Mouse (Mus musculus) lung, postnatal 25 days (tissue): Measurements from ENCODE around the gene Cbx8.

Source experiments
- DNase-seq: peaks from one replicate; pipeline ENCODE4 v3.0.0; 2022; ENCODE audit warnings: low spot score

Gene Cbx8

GRCm38 (mm10) chr11:119040600-119041324, at the start of gene Cbx8:
TSS of gene Cbx8 (minus strand) at chr11:119040969.
- DNase-seq, result peak; percentile 99

DNA sequence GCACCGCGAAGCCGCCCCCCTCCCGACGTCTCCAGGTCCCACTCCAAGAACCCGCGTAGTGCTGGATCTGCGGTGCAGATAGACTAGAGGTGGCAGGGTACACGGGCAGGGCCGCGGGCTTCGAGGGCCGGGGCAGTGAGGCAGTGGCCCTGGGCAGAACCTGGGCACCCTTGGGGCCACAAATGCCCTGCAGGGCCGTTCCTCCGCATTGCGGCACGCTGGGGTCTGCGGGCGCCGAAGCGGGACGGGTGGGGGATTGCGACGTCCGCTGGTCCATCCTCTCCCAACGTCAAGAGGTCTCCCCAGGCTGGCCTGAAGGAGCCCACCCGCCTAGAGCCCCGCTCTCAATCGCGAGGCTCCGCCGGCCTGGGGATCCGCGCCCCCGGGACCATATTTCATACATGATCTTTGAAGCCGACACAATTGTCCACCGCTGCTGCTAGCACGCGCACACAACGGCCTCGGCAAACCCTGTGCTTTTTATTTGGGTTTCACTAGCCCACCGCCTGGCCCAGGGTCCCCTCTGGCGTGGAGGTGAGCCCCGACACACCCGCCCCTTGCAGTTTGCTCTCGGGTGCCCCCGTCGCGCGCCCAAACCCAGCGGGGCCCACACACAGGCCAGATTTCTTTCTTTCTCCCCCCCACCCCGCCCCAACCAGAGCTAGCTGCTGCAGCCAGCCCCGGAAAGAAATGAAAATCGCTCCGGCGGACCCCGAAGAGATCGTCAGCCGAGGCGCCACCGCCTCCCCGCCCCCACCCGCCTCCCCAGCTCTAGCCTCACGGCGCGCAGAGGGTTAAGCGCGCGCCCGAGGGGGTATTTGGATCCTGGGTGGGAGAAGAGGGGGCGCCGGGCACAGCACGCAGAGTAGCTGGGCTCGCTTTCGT, 49.5 kb upstream of the Cbx8 start:
- DNase-seq, result no peak

DNA sequence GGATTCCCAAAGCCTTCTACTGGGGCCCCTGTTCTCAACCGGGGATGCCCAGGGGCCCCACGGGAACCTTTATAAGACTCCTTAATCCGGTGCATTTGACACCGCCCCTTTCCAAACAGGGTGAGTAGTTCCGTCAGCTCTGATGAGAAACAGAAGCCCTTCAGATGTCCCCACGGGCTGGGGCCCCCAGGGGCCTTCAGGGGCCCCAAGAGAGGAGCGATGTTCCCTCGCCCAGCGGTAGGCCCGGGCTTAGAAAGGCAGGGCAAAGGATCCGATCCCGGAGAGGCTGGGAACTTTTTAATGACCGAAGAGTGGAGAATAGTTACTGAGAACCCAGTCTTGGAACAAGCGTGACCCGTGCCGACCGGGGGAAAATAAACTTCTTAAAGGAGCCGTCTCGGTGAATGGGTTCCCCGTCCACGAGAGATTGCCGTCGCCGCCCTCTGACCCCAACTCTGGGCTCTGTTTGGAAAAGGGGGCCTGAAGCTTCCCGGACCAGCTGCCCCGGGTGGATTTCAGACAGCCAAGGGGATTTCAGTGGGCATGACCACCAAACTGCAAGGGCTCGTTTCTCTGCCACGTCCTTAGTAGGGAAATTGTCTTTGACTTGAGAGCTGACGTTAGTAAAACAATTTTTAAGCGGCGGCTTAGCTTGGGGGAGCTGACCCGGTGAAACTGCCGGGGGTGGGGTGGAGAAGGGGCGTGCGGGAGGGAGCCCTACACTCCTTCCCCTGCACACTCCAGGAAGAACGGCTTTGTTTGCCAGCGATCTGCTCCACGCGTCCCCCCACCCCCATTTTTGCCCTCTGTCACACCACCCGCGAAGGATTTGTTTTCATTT, 48.7 kb upstream of the Cbx8 start:
- DNase-seq, result no peak

- peak; percentile 24 for DNase-seq
Observed at GRCm38 (mm10) chr11:119088391-119089234, 47.8 kb upstream of the Cbx8 start.

DNA sequence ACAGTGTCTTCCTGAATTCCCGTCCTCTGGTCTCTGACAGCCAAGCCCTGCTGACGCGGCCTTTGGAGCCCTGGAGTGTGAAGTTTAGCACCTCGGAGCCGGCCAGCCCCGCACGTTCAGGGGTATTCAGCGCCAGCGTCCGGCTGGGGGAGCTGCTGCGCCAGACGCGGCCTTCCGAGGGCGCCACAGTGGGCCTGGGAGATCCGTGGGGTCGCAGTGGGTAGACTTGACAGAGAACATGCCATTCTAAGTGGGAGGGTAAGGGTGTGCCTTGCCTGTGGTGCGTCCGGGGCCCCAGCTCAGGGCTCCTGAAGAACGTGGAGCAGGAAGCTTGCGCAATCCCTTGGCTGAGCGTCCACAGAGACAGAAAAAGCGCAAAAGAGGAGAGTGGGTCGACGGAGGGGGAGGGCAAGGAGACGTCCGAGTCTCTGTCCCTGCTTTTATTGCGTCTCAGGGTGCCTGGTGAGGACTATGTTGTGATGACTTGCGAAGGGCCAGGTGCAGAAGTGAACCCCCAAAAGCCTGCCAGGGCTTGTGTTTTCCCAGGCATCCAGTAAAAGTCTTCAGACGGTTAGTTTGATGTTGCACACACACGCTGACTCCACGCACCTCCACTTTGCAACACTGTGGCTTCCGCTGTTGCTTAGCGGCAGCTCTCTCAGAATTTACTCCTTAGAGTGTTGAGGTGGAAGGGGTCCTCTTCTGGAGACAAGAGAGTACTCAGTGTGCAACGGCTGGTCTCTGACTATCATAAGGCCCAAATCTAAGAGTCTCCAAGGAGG, 46.7 kb upstream of the Cbx8 start:
- peak; percentile 75 for DNase-seq

DNA sequence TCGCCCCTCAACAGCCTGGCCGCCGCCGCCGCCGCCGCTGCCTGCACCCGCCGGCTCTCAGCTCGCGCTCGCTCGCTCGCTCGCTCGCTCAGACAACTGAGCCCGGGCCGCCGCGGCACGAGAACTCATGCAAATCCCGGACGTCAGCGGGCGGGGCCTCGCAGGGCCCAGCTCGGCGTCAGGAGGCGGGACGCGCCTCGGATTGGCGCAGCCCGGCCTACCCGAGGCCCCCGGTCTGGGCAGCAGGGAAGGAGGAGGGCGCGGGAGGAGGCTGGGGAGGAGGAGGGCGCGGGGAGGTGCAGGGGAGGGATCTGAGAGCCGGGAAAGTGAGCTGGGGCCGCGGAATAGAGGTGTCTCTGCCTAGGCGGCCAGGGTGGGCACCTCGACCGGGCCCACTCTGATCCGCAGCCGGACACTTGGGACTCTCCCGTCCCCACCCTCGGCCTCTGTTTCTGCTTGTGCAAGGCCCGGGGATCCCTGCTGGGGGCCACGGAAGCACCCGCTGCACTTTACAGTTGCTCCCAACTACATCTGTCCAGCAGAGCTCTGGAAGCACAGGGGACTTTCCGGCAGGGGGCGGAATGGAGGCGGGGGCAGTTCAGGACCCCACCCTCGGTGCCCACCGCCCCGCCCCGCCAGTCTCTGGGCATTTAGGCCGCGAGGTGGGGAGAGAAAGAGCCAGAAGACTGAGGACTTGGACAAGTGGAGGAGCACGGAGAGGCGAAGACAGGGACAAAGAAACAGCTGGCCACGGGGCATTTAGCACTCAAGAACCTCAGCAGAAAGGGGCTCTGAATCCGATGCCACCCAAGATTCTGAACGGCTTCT, 45.6 kb upstream of the Cbx8 start, which contains the start of gene Cbx4:
Gene Cbx4, minus strand, starts transcription at position 78 of the 828 bp plus-strand sequence.
- peak; percentile 94 for DNase-seq

DNA sequence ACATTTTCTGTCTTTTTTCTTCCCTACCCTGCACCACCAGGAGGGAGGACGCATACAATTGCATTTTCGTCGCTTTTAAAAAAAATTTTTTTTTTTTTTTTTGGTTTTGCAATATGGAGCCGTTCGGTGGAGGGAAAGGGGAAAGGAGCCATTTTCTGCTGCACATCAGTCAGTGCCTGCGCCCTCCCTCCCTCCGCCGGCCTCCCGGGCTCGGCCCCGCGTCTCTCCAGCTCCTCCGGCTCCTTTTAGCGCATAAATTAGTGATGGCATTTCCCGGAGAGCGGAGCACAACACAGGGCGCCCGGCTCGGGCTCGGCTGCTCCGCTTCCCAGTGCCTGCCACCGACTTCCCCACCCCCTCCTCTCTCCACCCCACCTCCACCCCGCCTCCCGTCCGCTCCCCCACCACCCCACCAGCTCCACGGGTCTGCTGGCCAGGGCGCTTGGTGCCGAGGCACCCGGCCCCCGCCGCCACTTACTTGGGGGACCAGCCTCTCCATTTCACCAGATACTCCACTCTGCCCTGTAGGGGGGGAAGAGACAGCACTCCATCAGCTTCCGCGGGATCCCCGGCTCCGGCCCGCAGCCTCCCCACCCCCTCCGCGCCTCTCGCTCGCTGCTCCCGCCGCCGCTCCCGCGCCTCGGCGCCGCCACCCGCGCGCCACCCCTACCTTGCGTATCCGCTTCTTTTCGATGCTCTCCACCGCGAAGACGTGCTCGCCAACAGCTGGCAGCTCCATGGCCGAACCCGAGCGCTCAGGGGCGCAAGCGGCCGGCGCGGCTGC, 44.7 kb upstream of the Cbx8 start:
- DNase-seq, result peak; percentile 58

- peak; percentile 29 for DNase-seq
Observed at GRCm38 (mm10) chr11:119084446-119085278, 43.9 kb upstream of the Cbx8 start.

GRCm38 (mm10) chr11:119083724-119084445, 43.1 kb upstream of the Cbx8 start:
- peak; percentile 82 for DNase-seq

DNA sequence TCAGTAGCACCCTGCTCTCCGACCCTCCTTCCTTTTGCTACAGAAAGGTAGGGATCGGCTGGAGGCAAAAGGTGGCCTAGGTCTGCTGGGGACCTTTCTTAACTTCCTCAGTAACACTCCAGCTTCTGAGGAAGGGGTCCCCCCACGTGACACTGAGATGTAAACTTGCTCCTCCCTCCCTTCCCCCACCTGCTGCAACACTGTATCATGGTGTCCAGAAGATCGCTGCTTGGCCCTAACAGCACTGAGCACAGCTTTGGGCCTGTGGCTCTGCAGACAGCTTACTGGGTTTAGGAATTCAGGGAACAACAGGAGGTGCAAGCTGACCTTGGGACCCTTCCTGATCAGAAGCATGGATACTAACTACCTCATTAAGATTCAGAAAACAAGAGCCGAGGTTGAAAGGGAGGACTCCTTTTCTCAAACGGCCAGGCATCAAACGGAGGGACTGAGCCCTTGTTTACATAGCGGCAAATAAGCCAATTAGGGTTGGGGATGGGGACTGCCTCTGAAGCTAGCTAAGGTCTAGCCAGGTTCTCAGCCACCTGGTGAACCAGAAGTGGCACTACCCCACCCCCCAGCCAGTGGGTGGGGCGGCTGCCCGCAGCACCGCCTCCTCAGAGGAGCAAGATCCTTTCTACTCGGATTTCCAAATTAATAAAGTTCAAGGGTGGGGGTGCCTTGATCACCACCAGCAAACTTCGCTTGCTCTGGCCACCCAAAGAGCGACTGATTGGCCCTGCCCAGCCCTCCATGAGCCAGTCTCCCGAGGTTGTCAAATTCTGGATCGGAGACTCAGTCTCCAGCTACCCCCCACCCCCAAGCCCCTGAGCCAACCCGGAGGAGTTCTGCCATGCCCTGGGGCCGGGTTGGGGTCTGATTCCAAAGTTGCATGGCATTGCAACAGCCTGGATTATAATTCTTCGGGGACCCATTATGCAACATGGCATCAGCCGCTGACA, 42.1 kb upstream of the Cbx8 start:
- DNase-seq, result peak; percentile 64

GRCm38 (mm10) chr11:119081839-119082637, 41.3 kb upstream of the Cbx8 start:
- peak; percentile 48 for DNase-seq

DNA sequence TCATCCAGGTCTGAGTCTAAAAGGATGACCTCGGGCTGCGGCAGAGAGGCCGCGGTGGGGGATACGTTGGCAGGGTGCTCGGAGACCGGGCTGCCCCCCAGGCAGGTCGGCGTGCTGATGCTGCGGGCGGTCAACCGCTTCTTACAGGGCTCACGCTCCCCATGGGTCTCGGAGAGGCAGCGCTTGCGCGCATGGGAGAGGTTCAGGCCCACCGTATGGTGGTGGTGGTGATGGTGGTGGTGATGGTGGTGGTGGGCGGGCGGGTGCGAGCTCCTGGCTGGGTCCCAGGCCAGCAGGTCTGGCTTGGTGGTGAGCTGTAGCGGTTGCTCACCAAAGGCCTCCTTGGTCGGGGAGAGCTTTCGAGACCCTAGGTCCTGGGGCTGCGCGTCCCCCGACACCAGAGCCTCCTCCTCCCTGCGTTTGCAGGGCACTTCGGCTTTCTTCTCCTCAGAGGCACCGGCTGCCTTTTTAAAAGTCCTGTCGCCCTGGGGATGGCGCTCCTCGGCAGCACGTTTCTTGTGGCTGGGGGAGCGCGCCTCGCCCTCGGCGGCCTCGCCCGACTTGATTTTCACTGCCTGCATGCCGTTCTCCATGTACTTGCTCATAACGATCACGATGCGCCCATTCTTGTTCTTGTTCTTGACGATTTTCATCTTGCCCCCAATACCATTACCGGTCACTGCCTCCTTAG, 40.5 kb upstream of the Cbx8 start:
- no peak for DNase-seq

DNA sequence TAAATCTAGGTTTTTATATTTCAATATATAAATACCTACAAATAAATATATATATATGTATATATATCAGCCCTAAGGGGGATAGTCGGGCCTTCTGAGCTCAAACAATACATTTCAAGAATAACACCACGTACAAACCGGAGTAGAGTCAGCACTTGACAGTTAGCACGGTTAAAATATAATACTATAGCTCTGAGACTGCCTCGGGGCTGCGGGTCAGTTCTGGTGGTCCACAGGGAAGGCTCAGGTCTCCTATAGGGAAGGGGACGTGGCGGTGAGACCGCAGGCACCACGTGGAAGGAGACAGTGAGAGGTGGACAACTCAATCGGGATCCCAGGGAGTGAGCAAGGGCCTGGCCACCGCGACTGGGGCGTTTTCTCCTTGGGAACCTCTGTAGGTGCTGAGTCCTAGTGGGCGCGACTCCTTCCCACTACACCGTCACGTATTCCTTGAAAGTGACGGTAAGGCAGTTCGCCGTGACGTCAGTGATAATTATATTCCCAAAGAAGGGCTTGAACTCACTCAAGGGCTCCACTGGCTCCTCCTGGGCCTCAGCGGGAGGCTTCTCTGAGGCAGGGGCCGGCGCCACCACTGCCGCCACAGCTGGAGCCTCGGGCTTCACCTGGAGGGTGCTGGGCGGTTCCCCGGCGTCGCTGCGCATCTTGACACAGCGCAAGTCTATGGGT, 39.8 kb upstream of the Cbx8 start:
- DNase-seq, result no peak

DNA sequence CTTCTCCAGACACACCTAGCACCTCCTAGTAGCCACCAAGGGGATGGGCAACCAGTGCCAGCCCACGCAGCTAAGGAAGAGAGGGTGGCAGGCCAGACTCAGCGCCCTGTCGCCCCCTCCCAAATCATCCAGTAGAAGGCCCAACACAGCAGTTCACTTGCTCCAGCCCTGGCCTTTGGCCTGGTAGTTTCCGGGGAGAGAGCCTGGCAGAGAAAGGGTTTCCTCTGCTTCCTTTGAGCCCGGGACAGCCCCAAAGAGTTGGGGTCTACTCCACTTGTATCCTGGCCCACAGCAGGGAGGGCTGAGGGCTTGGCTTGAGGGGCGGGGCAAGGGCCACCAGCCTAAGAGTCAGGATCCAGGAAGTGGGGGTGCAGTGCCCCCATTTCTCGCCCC, 38.7 kb upstream of the Cbx8 start:
- no peak for DNase-seq
